Mouse (Mus musculus): Measurements from ENCODE around the gene Spen. TPM values are rescaled to one million over a fixed set of nuclear protein-coding genes. Genes with fewer than 3 reads are reported as not detected.

Spen gene
- polyA plus RNA-seq, 1 experiment from 2014 or later: 14.2 TPM

GRCm38 (mm10) chr4:141477681-141478102, 60.7 kb downstream of the Spen start:
- H3K4me3 ChIP-seq: no peak overlapping the region
- H3K9me3 ChIP-seq: no peaks in the 10 kb centered on the region
- peaks cover 13% of the 10 kb centered on the region for H3K4me1 ChIP-seq (replicated peaks)
- DNase-seq (ENCODE audit: low spot score): no peak
- no peaks in the 10 kb centered on the region for H3K27me3 ChIP-seq (ENCODE audit: insufficient read depth, poor library complexity, severe bottlenecking)
- WGBS: 93% methylated on average over 16 of the region's 16 CpGs
- H3K36me3 ChIP-seq: peaks cover 100% of the 10 kb centered on the region
- no peak overlapping the region for H3K27ac ChIP-seq

DNA sequence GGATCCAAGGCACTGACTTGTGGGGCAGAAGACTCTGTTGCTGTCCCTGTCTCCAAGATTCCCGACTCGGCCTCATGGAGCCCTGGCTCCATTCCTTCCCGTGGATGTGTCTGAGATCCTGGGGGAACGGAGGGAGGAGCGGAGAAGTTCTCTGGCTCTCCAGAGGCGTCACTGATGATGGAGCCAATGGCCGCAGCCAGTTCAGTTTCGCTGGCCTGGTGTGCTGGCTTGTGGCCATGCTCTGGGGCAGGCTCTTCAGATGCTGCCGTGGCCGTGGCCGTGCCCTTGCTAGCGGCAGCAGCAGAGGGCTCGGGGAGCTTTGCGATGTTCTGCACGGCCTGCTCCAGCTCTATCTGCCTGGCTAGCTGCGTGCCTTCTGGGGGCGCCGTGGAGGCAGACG, 64.0 kb downstream of the Spen start:
- no peaks in the 10 kb centered on the region for H3K27me3 ChIP-seq (ENCODE audit: insufficient read depth, poor library complexity, severe bottlenecking)
- no peak overlapping the region for H3K27ac ChIP-seq
- H3K4me1 ChIP-seq (replicated peaks): peaks cover 16% of the 10 kb centered on the region
- 92% methylated on average over 19 of the region's 19 CpGs for WGBS
- DNase-seq (ENCODE audit: low spot score): no peak
- no peaks in the 10 kb centered on the region for H3K9me3 ChIP-seq
- H3K4me3 ChIP-seq: no peak overlapping the region
- H3K36me3 ChIP-seq: peaks cover 100% of the 10 kb centered on the region

DNA sequence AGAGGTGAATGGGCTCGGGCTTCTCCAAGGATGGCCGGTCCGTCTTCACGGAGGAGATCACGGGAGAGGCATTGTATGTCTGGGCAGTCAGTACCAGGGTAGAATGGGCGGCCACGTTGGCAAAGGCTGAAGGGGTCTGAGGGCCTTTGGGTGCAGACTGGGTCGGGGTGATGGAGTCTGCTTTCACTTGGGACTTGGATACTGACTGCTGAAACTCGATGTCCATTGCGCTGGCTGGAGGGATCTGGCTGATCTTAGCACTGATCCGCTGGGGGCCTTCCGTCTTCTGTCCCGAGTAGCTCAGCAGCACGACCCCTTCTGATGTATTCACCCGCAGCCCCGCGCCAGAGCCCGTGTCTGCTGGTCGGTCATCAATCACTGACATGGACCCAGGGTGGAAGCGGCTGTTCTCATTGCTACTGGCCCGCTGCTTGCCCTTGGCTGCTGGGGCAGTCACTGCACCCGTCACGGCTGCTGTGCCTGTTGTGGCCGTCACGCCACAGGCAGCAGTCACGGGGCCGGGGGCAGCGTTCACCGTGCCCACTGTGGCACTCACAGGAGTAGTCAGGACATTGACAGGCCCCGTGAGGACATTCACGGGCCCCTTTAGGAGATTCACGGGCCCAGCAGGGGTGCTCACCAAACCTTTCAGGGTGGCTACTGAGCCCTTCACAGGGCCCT, 65.6 kb downstream of the Spen start:
- 86% methylated on average over 32 of the region's 32 CpGs for WGBS
- Histone ChIP-seq H3K9me3 (no peaks in the 10 kb centered on the region), H3K36me3 (peaks cover 99% of the 10 kb centered on the region)

DNA sequence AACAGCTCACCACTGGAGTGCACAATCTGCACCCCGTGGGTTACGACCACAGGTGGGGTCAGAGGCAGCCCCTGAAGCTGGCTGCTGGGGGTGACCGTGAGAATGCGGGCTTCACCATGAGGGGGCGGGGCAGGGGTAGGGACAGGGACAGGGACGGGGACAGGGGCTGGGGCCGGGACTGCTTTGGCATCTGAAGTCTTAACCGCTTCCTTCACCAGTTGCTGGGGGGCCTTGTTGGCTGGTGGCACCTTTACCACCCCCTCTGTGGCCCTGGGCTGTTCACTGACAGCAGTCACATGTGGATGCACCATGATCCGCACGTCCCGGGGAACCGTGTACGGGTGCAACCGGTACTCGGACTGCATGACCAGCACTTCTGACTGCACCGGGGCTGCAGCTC, 66.9 kb downstream of the Spen start:
- WGBS: 97% methylated on average over 16 of the region's 16 CpGs
- DNase-seq (ENCODE audit: low spot score): no peak
- peaks cover 99% of the 10 kb centered on the region for H3K36me3 ChIP-seq

More for the DNA sequence above, 65.6 kb downstream of the Spen start:
- H3K4me1 ChIP-seq (replicated peaks): peaks cover 16% of the 10 kb centered on the region
- no peak overlapping the region for H3K27ac ChIP-seq
- H3K27me3 ChIP-seq (ENCODE audit: insufficient read depth, poor library complexity, severe bottlenecking): no peaks in the 10 kb centered on the region
- no peak for DNase-seq (ENCODE audit: low spot score)
- no peak overlapping the region for H3K4me3 ChIP-seq

GRCm38 (mm10) chr4:141469343-141469742, 69.1 kb downstream of the Spen start:
- no peak overlapping the region for H3K27ac ChIP-seq
- DNase-seq (ENCODE audit: low spot score): no peak
- WGBS: 91% methylated on average over 9 of the region's 9 CpGs
- no peak overlapping the region for H3K4me3 ChIP-seq
- H3K9me3 ChIP-seq: no peaks in the 10 kb centered on the region
- H3K4me1 ChIP-seq (replicated peaks): peaks cover 16% of the 10 kb centered on the region
- no peaks in the 10 kb centered on the region for H3K27me3 ChIP-seq (ENCODE audit: insufficient read depth, poor library complexity, severe bottlenecking)
- peaks cover 99% of the 10 kb centered on the region for H3K36me3 ChIP-seq

More for the DNA sequence above, 66.9 kb downstream of the Spen start:
- Histone ChIP-seq H3K4me3 (no peak overlapping the region), H3K4me1 (replicated peaks) (peaks cover 16% of the 10 kb centered on the region), H3K27me3 (ENCODE audit: insufficient read depth, poor library complexity, severe bottlenecking) (no peaks in the 10 kb centered on the region), H3K9me3 (no peaks in the 10 kb centered on the region), H3K27ac (no peak overlapping the region)

GRCm38 (mm10) chr4:141468576-141468975, 69.8 kb downstream of the Spen start:
- no peaks in the 10 kb centered on the region for H3K9me3 ChIP-seq
- H3K27ac ChIP-seq: no peak overlapping the region
- H3K4me3 ChIP-seq: no peak overlapping the region
- 80% methylated on average over 10 of the region's 10 CpGs for WGBS
- H3K4me1 ChIP-seq (replicated peaks): peaks cover 11% of the 10 kb centered on the region; the same call in 1 of the 2 replicates
- H3K36me3 ChIP-seq: peaks cover 99% of the 10 kb centered on the region
- DNase-seq (ENCODE audit: low spot score): no peak
- no peaks in the 10 kb centered on the region for H3K27me3 ChIP-seq (ENCODE audit: insufficient read depth, poor library complexity, severe bottlenecking)

GRCm38 (mm10) chr4:141467581-141467927, 70.8 kb downstream of the Spen start:
- Histone ChIP-seq H3K4me1 (replicated peaks) (peaks cover 3% of the 10 kb centered on the region; the same call in 1 of the 2 replicates), H3K27ac (no peak overlapping the region), H3K27me3 (ENCODE audit: insufficient read depth, poor library complexity, severe bottlenecking) (no peaks in the 10 kb centered on the region), H3K36me3 (peaks cover 99% of the 10 kb centered on the region), H3K9me3 (no peaks in the 10 kb centered on the region), H3K4me3 (no peak overlapping the region)
- no peak for DNase-seq (ENCODE audit: low spot score)
- 85% methylated on average over 6 of the region's 6 CpGs for WGBS

GRCm38 (mm10) chr4:141466844-141467580, 71.4 kb downstream of the Spen start:
- WGBS: 90% methylated on average over 15 of the region's 15 CpGs
- Histone ChIP-seq H3K27ac (0 out of 2 replicates have a peak overlapping the region, but pooled peaks have one; percentile 3), H3K4me1 (replicated peaks) (peaks cover 3% of the 10 kb centered on the region; the same call in 1 of the 2 replicates), H3K9me3 (no peaks in the 10 kb centered on the region), H3K4me3 (no peak overlapping the region), H3K36me3 (peaks cover 99% of the 10 kb centered on the region), H3K27me3 (ENCODE audit: insufficient read depth, poor library complexity, severe bottlenecking) (no peaks in the 10 kb centered on the region)
- DNase-seq (ENCODE audit: low spot score): no peak

- Histone ChIP-seq H3K27ac (peak overlapping the region; percentile 3; the same call in 1 of the 2 replicates), H3K9me3 (no peaks in the 10 kb centered on the region), H3K27me3 (ENCODE audit: insufficient read depth, poor library complexity, severe bottlenecking) (no peaks in the 10 kb centered on the region), H3K36me3 (peaks cover 99% of the 10 kb centered on the region), H3K4me1 (replicated peaks) (peaks cover 8% of the 10 kb centered on the region), H3K4me3 (no peak overlapping the region)
- WGBS: 92% methylated on average over 16 of the region's 16 CpGs
- DNase-seq (ENCODE audit: low spot score): no peak
These were observed 72.1 kb downstream of the Spen start for GRCm38 (mm10) chr4:141466289-141466795.

- Histone ChIP-seq H3K4me3 (no peak overlapping the region), H3K9me3 (no peaks in the 10 kb centered on the region), H3K4me1 (replicated peaks) (peaks cover 15% of the 10 kb centered on the region), H3K27ac (no peak overlapping the region), H3K36me3 (peaks cover 98% of the 10 kb centered on the region), H3K27me3 (ENCODE audit: insufficient read depth, poor library complexity, severe bottlenecking) (no peaks in the 10 kb centered on the region)
- 93% methylated on average over 34 of the region's 34 CpGs for WGBS
- no peak for DNase-seq (ENCODE audit: low spot score)
These were observed 72.7 kb downstream of the Spen start for GRCm38 (mm10) chr4:141465512-141466288.

DNA sequence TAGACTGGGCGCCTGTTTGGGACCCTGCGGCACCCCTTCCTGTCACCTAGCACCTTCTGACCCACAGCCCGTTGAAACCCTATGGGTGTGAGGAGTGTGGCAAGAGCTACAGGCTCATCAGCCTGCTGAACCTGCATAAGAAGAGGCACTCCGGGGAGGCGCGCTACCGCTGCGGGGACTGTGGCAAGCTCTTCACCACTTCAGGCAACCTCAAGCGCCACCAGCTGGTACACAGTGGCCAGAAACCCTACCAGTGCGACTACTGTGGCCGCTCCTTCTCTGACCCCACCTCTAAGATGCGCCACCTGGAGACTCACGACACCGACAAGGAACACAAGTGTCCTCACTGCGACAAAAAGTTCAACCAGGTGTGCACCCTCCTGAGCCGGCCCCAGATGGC, 73.7 kb downstream of the Spen start:
- Histone ChIP-seq H3K36me3 (peaks cover 98% of the 10 kb centered on the region), H3K9me3 (no peaks in the 10 kb centered on the region), H3K27me3 (ENCODE audit: insufficient read depth, poor library complexity, severe bottlenecking) (no peaks in the 10 kb centered on the region), H3K4me3 (no peak overlapping the region), H3K4me1 (replicated peaks) (peaks cover 19% of the 10 kb centered on the region), H3K27ac (no peak overlapping the region)
- DNase-seq (ENCODE audit: low spot score): no peak
- 79% methylated on average over 16 of the region's 16 CpGs for WGBS

GRCm38 (mm10) chr4:141463472-141463871, 74.9 kb downstream of the Spen start:
- 87% methylated on average over 14 of the region's 14 CpGs for WGBS
- Histone ChIP-seq H3K27ac (no peak overlapping the region), H3K4me3 (no peak overlapping the region), H3K4me1 (replicated peaks) (peaks cover 30% of the 10 kb centered on the region), H3K27me3 (ENCODE audit: insufficient read depth, poor library complexity, severe bottlenecking) (no peaks in the 10 kb centered on the region), H3K36me3 (peaks cover 89% of the 10 kb centered on the region), H3K9me3 (no peaks in the 10 kb centered on the region)
- DNase-seq (ENCODE audit: low spot score): no peak

Measured in hindbrain, embryonic 10.5 days (tissue).